Mouse (Mus musculus) stomach, postnatal 0 days (tissue): ENCODE data around the gene Dnajc12. TPM values are rescaled to one million over a fixed set of nuclear protein-coding genes. Genes with fewer than 3 reads are reported as not detected.
"Not testable (repeated sequence)": the region's sequence is repeated elsewhere in the genome, so short reads cannot be mapped to it uniquely, and the experiment has no call there.

Source experiments
- ATAC-seq: fragments of 200-750 bp; cut with Nextera tagmentation; 2 replicates; pipeline ENCODE4 v1.8.0; 2017; ENCODE audit not compliant: low FRiP score, low TSS enrichment
- DNase-seq: peaks from one replicate; pipeline ENCODE4 v3.0.0-alpha.2; 2016; ENCODE audit warnings: low spot score
- H3K27ac ChIP-seq: fragments of 300-500 bp; sonication (generic); replicated peaks from 2 replicates; pipeline ENCODE4 v1.5.1; 2014; ENCODE audit warnings: mild to moderate bottlenecking, control low read depth
- H3K27me3 ChIP-seq: fragments of 300-500 bp; sonication (generic); 2 replicates; pipeline ENCODE4 v1.6.1; 2014; ENCODE audit warnings: low read length; ENCODE audit not compliant: control insufficient read depth, insufficient read depth
- H3K36me3 ChIP-seq: fragments of 300-500 bp; sonication (generic); 2 replicates; pipeline ENCODE4 v1.6.1; 2014; ENCODE audit warnings: low read length, mixed read lengths; ENCODE audit not compliant: control insufficient read depth, insufficient read depth
- H3K4me1 ChIP-seq: fragments of 300-500 bp; sonication (generic); replicated peaks from 2 replicates; pipeline ENCODE4 v1.6.1; 2014; ENCODE audit warnings: antibody characterized with exemption; ENCODE audit not compliant: control insufficient read depth, insufficient read depth
- H3K4me2 ChIP-seq: fragments of 300-500 bp; sonication (generic); replicated peaks from 2 replicates; pipeline ENCODE4 v1.6.1; 2014; ENCODE audit warnings: low read depth, mild to moderate bottlenecking, control low read depth, moderate library complexity
- H3K4me3 ChIP-seq: fragments of 300-500 bp; sonication (generic); 2 replicates; pipeline ENCODE4 v1.5.1; 2014; ENCODE audit warnings: low read depth, low read length, control low read depth
- H3K9ac ChIP-seq: fragments of 300-500 bp; sonication (generic); 2 replicates; pipeline ENCODE4 v1.6.1; 2014; ENCODE audit warnings: mild to moderate bottlenecking, low read length, control low read depth, mixed read lengths
- H3K9me3 ChIP-seq: fragments of 300-500 bp; sonication (generic); 2 replicates; pipeline ENCODE4 v1.6.1; 2016; ENCODE audit warnings: low read length; ENCODE audit not compliant: control insufficient read depth
- CTCF ChIP-seq: IDR thresholded peaks from 2 replicates; pipeline ENCODE4 v1.5.1; 2016; ENCODE audit warnings: antibody characterized with exemption, low read depth, mild to moderate bottlenecking, moderate library complexity
- EP300 ChIP-seq: optimal IDR thresholded peaks from 2 replicates; pipeline ENCODE3; 2016; ENCODE audit warnings: antibody characterized with exemption
- WGBS: fragments of 180-500 bp; shearing (Covaris S2); extraction: QIAGEN DNeasy Blood & Tissue Kit; methylation state at CpG from one replicate; pipeline ENCODE4 v1.1.7; 2014; 5-methylcytosine and 5-hydroxymethylcytosine counted together
- polyA plus RNA-seq: library from polyadenylated mRNA; unstranded; fragments of >200 nt; fragmentation: Nextera tagmentation; extraction: Ambion mirVana; gene quantifications from 2 replicates; pipeline ENCODE4 v1.2.1, GENCODE M21; 2015

Gene Dnajc12
- polyA plus RNA-seq, 1 experiment from 2014 or later, result 10.2 TPM

GRCm38 (mm10) chr10:63341351-63341750 is 40.9 kb upstream of the Dnajc12 start:
- Histone ChIP-seq H3K27me3 (no peaks in the 10 kb centered on the region), H3K9ac (no peak overlapping the region), H3K4me2 (no peak overlapping the region), H3K4me3 (no peak overlapping the region), H3K4me1 (peaks cover 12% of the 10 kb centered on the region), H3K27ac (no peak overlapping the region), H3K36me3 (no peaks in the 10 kb centered on the region), H3K9me3 (no peaks in the 10 kb centered on the region)
- no peak for ATAC-seq
- TF ChIP-seq CTCF (no peak), EP300 (no peak)
- DNase-seq, result no peak
- 67% methylated on average over 2 of the region's 2 CpGs for WGBS

GRCm38 (mm10) chr10:63344751-63345150 is 37.5 kb upstream of the Dnajc12 start:
- Histone ChIP-seq H3K4me3 (no peak overlapping the region), H3K4me2 (no peak overlapping the region), H3K36me3 (no peaks in the 10 kb centered on the region), H3K9ac (no peak overlapping the region), H3K4me1 (no peaks in the 10 kb centered on the region), H3K27ac (no peak overlapping the region), H3K27me3 (no peaks in the 10 kb centered on the region), H3K9me3 (no peaks in the 10 kb centered on the region)
- DNase-seq (no peak), ATAC-seq (no peak)
- 91% methylated on average over 3 of the region's 3 CpGs for WGBS
- TF ChIP-seq EP300 (no peak), CTCF (no peak)

GRCm38 (mm10) chr10:63348291-63348690 is 34.0 kb upstream of the Dnajc12 start:
- Histone ChIP-seq H3K27me3 (no peaks in the 10 kb centered on the region), H3K4me1 (no peaks in the 10 kb centered on the region), H3K9ac (no peak overlapping the region), H3K36me3 (no peaks in the 10 kb centered on the region), H3K27ac (no peak overlapping the region), H3K4me2 (no peak overlapping the region), H3K9me3 (no peaks in the 10 kb centered on the region), H3K4me3 (no peak overlapping the region)
- ATAC-seq, result no peak
- WGBS, result 61% methylated on average over 3 of the region's 3 CpGs
- no peak for TF ChIP-seq EP300
- no peak for TF ChIP-seq CTCF
- no peak for DNase-seq

- no peak for DNase-seq
- Histone ChIP-seq H3K36me3 (no peaks in the 10 kb centered on the region), H3K27ac (no peak overlapping the region), H3K4me1 (no peaks in the 10 kb centered on the region), H3K27me3 (no peaks in the 10 kb centered on the region), H3K4me2 (no peak overlapping the region), H3K9me3 (no peaks in the 10 kb centered on the region), H3K9ac (no peak overlapping the region), H3K4me3 (no peak overlapping the region)
- no peak for ATAC-seq
- WGBS, result 80% methylated on average over 7 of the region's 7 CpGs
- TF ChIP-seq CTCF (no peak), EP300 (no peak)
These were observed 31.6 kb upstream of the Dnajc12 start for GRCm38 (mm10) chr10:63350666-63351065.

- H3K27ac ChIP-seq, DNase-seq, ATAC-seq: not testable (repeated sequence)
These were observed 31.1 kb upstream of the Dnajc12 start for GRCm38 (mm10) chr10:63351099-63351498.

GRCm38 (mm10) chr10:63352111-63352510 is 30.1 kb upstream of the Dnajc12 start:
- Histone ChIP-seq H3K4me1 (no peaks in the 10 kb centered on the region), H3K9me3 (no peaks in the 10 kb centered on the region), H3K36me3 (no peaks in the 10 kb centered on the region), H3K27me3 (no peaks in the 10 kb centered on the region), H3K4me2 (no peak overlapping the region), H3K27ac (no peak overlapping the region), H3K9ac (no peak overlapping the region), H3K4me3 (no peak overlapping the region)
- TF ChIP-seq EP300, result no peak
- no peak for TF ChIP-seq CTCF
- DNase-seq, result no peak
- WGBS, result 71% methylated on average over 5 of the region's 5 CpGs
- no peak for ATAC-seq

More at GRCm38 (mm10) chr10:63351099-63351498, 31.1 kb upstream of the Dnajc12 start:
- not testable (repeated sequence) for H3K27me3 ChIP-seq, H3K4me1 ChIP-seq, H3K9me3 ChIP-seq, H3K36me3 ChIP-seq, H3K9ac ChIP-seq, H3K4me2 ChIP-seq, H3K4me3 ChIP-seq
- WGBS, result 79% methylated on average over 7 of the region's 7 CpGs
